In the genomic region with DNA sequence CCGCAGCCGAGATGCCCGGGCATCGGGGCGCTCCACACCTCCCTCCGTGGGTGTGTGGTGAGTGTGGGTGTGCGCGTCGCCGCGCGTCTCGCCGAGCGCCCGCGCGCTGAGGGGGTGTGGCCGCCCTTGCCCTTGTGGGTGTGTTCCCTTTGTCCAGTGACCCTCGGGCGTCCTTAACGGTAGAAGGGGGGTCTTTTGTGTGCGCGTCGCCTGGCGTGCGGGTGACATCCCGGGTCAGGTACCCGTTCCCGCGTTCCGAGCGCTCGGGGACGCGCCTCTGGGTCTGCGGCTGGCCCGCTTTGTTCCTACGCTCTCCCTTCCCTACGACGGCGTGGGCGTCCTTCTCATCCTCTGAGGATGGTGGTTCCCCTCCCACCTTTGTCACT, we compare ENCODE assay signal across 8 mouse cellular contexts. TPM values are rescaled to one million over a fixed set of nuclear protein-coding genes. Genes with fewer than 3 reads are reported as not detected.
DNase-seq lines count a peak whose midpoint lies in the region; ATAC-seq and TF ChIP-seq lines count a peak whose summit lies in the region.

No protein-coding gene starts in this region.

- H3K9ac ChIP-seq in hindbrain, embryonic 16.5 days (ENCODE audit: low read depth, low read length): peak overlapping the region; percentile 100
- peak overlapping the region; percentile 94 for H3K9ac ChIP-seq in limb, embryonic 12.5 days (replicated peaks)
- H3K9ac ChIP-seq in midbrain, embryonic 12.5 days (replicated peaks): peak overlapping the region; percentile 95
- peak overlapping the region; percentile 89 for H3K9ac ChIP-seq in stomach, embryonic 14.5 days (replicated peaks; ENCODE audit: low read depth, low read length)

- peak in 1 of 2 experiments; percentile 34 for DNase-seq in layer of hippocampus, adult 2 months (ENCODE audit: low spot score in 2 of 2)
- DNase-seq in layer of hippocampus, adult 11-12 months (ENCODE audit: low spot score): no peak
- no peak for DNase-seq in cerebellum, adult 2 months

- no peaks in the 10 kb centered on the region for H3K27me3 ChIP-seq in cerebellum, adult 2 months (ENCODE audit: control insufficient read depth, insufficient read depth, low read length)
- H3K27me3 ChIP-seq in hindbrain, embryonic 16.5 days (replicated peaks; ENCODE audit: control insufficient read depth, insufficient read depth, low read length): no peaks in the 10 kb centered on the region
- H3K27me3 ChIP-seq in limb, embryonic 12.5 days: no peaks in the 10 kb centered on the region
- H3K27me3 ChIP-seq in midbrain, embryonic 12.5 days: no peaks in the 10 kb centered on the region
- no peaks in the 10 kb centered on the region for H3K27me3 ChIP-seq in stomach, embryonic 14.5 days (ENCODE audit: control insufficient read depth, insufficient read depth, low read length)

- no peaks in the 10 kb centered on the region for H3K36me3 ChIP-seq in hindbrain, embryonic 16.5 days (ENCODE audit: control insufficient read depth, insufficient read depth, low read length)
- peaks cover 10% of the 10 kb centered on the region; the same call in 1 of the 2 replicates for H3K36me3 ChIP-seq in limb, embryonic 12.5 days
- no peaks in the 10 kb centered on the region for H3K36me3 ChIP-seq in midbrain, embryonic 12.5 days
- H3K36me3 ChIP-seq in stomach, embryonic 14.5 days (ENCODE audit: control insufficient read depth, insufficient read depth, low read length): no peaks in the 10 kb centered on the region; the same call in 1 of the 2 replicates

- no peak for TF ChIP-seq POLR2A in cerebellum, adult 2 months (IDR thresholded peaks at IDR 0.05; ENCODE audit: borderline replicate concordance, insufficient read depth, low read length)

- peak overlapping the region; percentile 100 for H3K27ac ChIP-seq in layer of hippocampus, adult 2 months
- H3K27ac ChIP-seq in cerebellum, adult 2 months (ENCODE audit: insufficient read depth, low read length): peak overlapping the region; percentile 45
- H3K27ac ChIP-seq in hindbrain, embryonic 16.5 days (ENCODE audit: low read depth, low read length): peak overlapping the region; percentile 100
- peak overlapping the region; percentile 96 for H3K27ac ChIP-seq in limb, embryonic 12.5 days
- H3K27ac ChIP-seq in midbrain, embryonic 12.5 days (replicated peaks): peak overlapping the region; percentile 99
- H3K27ac ChIP-seq in stomach, embryonic 14.5 days (ENCODE audit: low read length): peak overlapping the region; percentile 97

- WGBS in cerebellum, adult 2 months: 0% methylated on average over 42 of the region's 43 CpGs
- WGBS in hindbrain, embryonic 16.5 days: under 1% methylated on average over 39 of the region's 43 CpGs
- under 1% methylated on average over 39 of the region's 43 CpGs for WGBS in limb, embryonic 12.5 days
- 1% methylated on average over 42 of the region's 43 CpGs for WGBS in midbrain, embryonic 12.5 days
- under 1% methylated on average over 43 of the region's 43 CpGs for WGBS in stomach, embryonic 14.5 days

- TF ChIP-seq CTCF in layer of hippocampus, adult 2 months (conservative IDR thresholded peaks at IDR 0.05): no peak
- TF ChIP-seq CTCF in cerebellum, adult 2 months (IDR thresholded peaks at IDR 0.05; ENCODE audit: borderline replicate concordance, insufficient read depth, low read depth, low read length): no peak

- peak overlapping the region; percentile 94 for H3K4me3 ChIP-seq in layer of hippocampus, adult 2 months
- H3K4me3 ChIP-seq in cerebellum, adult 2 months (replicated peaks; ENCODE audit: insufficient read depth, low read depth, low read length): peak overlapping the region; percentile 62
- H3K4me3 ChIP-seq in hindbrain, embryonic 16.5 days (ENCODE audit: low read length): peak overlapping the region; percentile 89
- H3K4me3 ChIP-seq in limb, embryonic 12.5 days (replicated peaks): peak overlapping the region; percentile 87
- H3K4me3 ChIP-seq in midbrain, embryonic 12.5 days: peak overlapping the region; percentile 92
- H3K4me3 ChIP-seq in stomach, embryonic 14.5 days (ENCODE audit: low read depth, low read length): peak overlapping the region; percentile 79

- no peaks in the 10 kb centered on the region for H3K9me3 ChIP-seq in hindbrain, embryonic 16.5 days (ENCODE audit: control insufficient read depth, low read length)
- H3K9me3 ChIP-seq in limb, embryonic 12.5 days: no peaks in the 10 kb centered on the region
- no peaks in the 10 kb centered on the region for H3K9me3 ChIP-seq in midbrain, embryonic 12.5 days
- no peaks in the 10 kb centered on the region for H3K9me3 ChIP-seq in stomach, embryonic 14.5 days (ENCODE audit: control insufficient read depth, low read depth, low read length)

- H3K4me2 ChIP-seq in hindbrain, embryonic 16.5 days (ENCODE audit: low read length): peak overlapping the region; percentile 48
- H3K4me2 ChIP-seq in limb, embryonic 12.5 days: peak overlapping the region; percentile 69
- peak overlapping the region; percentile 52 for H3K4me2 ChIP-seq in midbrain, embryonic 12.5 days (replicated peaks)
- H3K4me2 ChIP-seq in stomach, embryonic 14.5 days (replicated peaks; ENCODE audit: low read depth, low read length): peak overlapping the region; percentile 48

- ATAC-seq in frontal cortex, adult (ENCODE audit: low TSS enrichment): peak; percentile 41
- ATAC-seq in hindbrain, embryonic 16.5 days: peak; percentile 64
- peak; percentile 72 for ATAC-seq in limb, embryonic 12.5 days (ENCODE audit: insufficient number of reproducible peaks, insufficient read depth, low FRiP score, low TSS enrichment, low read depth)
- peak; percentile 72 for ATAC-seq in midbrain, embryonic 12.5 days (ENCODE audit: low FRiP score, low read depth)
- ATAC-seq in stomach, embryonic 14.5 days (ENCODE audit: insufficient number of reproducible peaks, insufficient read depth, low FRiP score, low read depth): peak; percentile 82

- H3K4me1 ChIP-seq in cerebellum, adult 2 months (ENCODE audit: control insufficient read depth, insufficient read depth, low read length): no peaks in the 10 kb centered on the region; the same call in 1 of the 2 replicates
- peaks cover 33% of the 10 kb centered on the region for H3K4me1 ChIP-seq in hindbrain, embryonic 16.5 days (ENCODE audit: control insufficient read depth, insufficient read depth, low read depth, low read length)
- peaks cover 17% of the 10 kb centered on the region for H3K4me1 ChIP-seq in limb, embryonic 12.5 days (replicated peaks)
- H3K4me1 ChIP-seq in midbrain, embryonic 12.5 days: peaks cover 39% of the 10 kb centered on the region
- peaks cover 4% of the 10 kb centered on the region; the same call in 1 of the 2 replicates for H3K4me1 ChIP-seq in stomach, embryonic 14.5 days (ENCODE audit: control insufficient read depth, insufficient read depth, low read length)

RNA-seq across cellular contexts. Expression of gene Ttc3, which starts 0.5 kb away (rescaled TPM):
- total RNA-seq in layer of hippocampus, adult 2 months (2021): 100 to 1,000 TPM; 794 to 837 TPM
- polyA plus RNA-seq in cerebellum, adult 2 months (2012; rRNA removed): 295 and 301 TPM in 2 replicates
- polyA plus RNA-seq in hindbrain, embryonic 16.5 days (2015; fragmentation: Nextera tagmentation; extraction: Ambion mirVana): 889 and 920 TPM in 2 replicates
- polyA plus RNA-seq in limb, embryonic 12.5 days (2016; fragmentation: Nextera tagmentation; extraction: Ambion mirVana): 334 and 339 TPM in 2 replicates
- polyA plus RNA-seq in midbrain, embryonic 12.5 days (2016; fragmentation: Nextera tagmentation; extraction: Ambion mirVana): 618 and 658 TPM in 2 replicates
- polyA plus RNA-seq in stomach, embryonic 14.5 days (2014; fragmentation: Nextera tagmentation; extraction: Ambion mirVana): 307 and 308 TPM in 2 replicates

RNA-seq across cellular contexts. Expression of gene Pigp, which starts 0.7 kb away (rescaled TPM):
- 10 to 100 TPM; 39.8 to 42.8 TPM for total RNA-seq in layer of hippocampus, adult 2 months (2021)
- 73.6 and 83.0 TPM in 2 replicates for polyA plus RNA-seq in cerebellum, adult 2 months (2012; rRNA removed)
- polyA plus RNA-seq in hindbrain, embryonic 16.5 days (2015; fragmentation: Nextera tagmentation; extraction: Ambion mirVana): 108 and 122 TPM in 2 replicates
- 97.9 and 101 TPM in 2 replicates for polyA plus RNA-seq in limb, embryonic 12.5 days (2016; fragmentation: Nextera tagmentation; extraction: Ambion mirVana)
- polyA plus RNA-seq in midbrain, embryonic 12.5 days (2016; fragmentation: Nextera tagmentation; extraction: Ambion mirVana): 116 and 124 TPM in 2 replicates
- 105 and 112 TPM in 2 replicates for polyA plus RNA-seq in stomach, embryonic 14.5 days (2014; fragmentation: Nextera tagmentation; extraction: Ambion mirVana)

RNA-seq across cellular contexts. Expression of gene Ripply3, which starts 42.7 kb away (rescaled TPM):
- total RNA-seq in layer of hippocampus, adult 2 months (2021): under 1 TPM in 1 of 2 experiments, not detected in 1; 0.29 TPM
- polyA plus RNA-seq in cerebellum, adult 2 months (2012; rRNA removed): 0.46 TPM in 2 replicates
- 0.84 and 1.3 TPM in 2 replicates for polyA plus RNA-seq in hindbrain, embryonic 16.5 days (2015; fragmentation: Nextera tagmentation; extraction: Ambion mirVana)
- polyA plus RNA-seq in limb, embryonic 12.5 days (2016; fragmentation: Nextera tagmentation; extraction: Ambion mirVana): 3.7 and 4.3 TPM in 2 replicates
- polyA plus RNA-seq in midbrain, embryonic 12.5 days (2016; fragmentation: Nextera tagmentation; extraction: Ambion mirVana): 3.4 and 3.9 TPM in 2 replicates
- 5.9 and 7.3 TPM in 2 replicates for polyA plus RNA-seq in stomach, embryonic 14.5 days (2014; fragmentation: Nextera tagmentation; extraction: Ambion mirVana)

RNA-seq across cellular contexts. Expression of gene Hlcs, which starts 57.5 kb away (rescaled TPM):
- total RNA-seq in layer of hippocampus, adult 2 months (2021): 10 to 100 TPM; 14.0 to 15.2 TPM
- polyA plus RNA-seq in cerebellum, adult 2 months (2012; rRNA removed): 17.5 and 19.3 TPM in 2 replicates
- 7.9 and 8.3 TPM in 2 replicates for polyA plus RNA-seq in hindbrain, embryonic 16.5 days (2015; fragmentation: Nextera tagmentation; extraction: Ambion mirVana)
- 11.5 and 11.9 TPM in 2 replicates for polyA plus RNA-seq in limb, embryonic 12.5 days (2016; fragmentation: Nextera tagmentation; extraction: Ambion mirVana)
- 12.6 and 13.3 TPM in 2 replicates for polyA plus RNA-seq in midbrain, embryonic 12.5 days (2016; fragmentation: Nextera tagmentation; extraction: Ambion mirVana)
- polyA plus RNA-seq in stomach, embryonic 14.5 days (2014; fragmentation: Nextera tagmentation; extraction: Ambion mirVana): 10.7 and 10.8 TPM in 2 replicates

Comparison
In these comparisons a context has a peak if more than half of its experiments do, and no peak if none do; other contexts are left out.
1. H3K27ac ChIP-seq: peak in every context shown above with its lines; median percentile 100 in layer of hippocampus, adult 2 months; 100 in hindbrain, embryonic 16.5 days; 99 in midbrain, embryonic 12.5 days; 97 in stomach, embryonic 14.5 days; 96 in limb, embryonic 12.5 days; 45 in cerebellum, adult 2 months.